Comparison of ENCODE assay signal across 26 mouse cellular contexts in genomic region chr7:125833471-125833870, GRCm38 (mm10).
DNase-seq lines count a peak whose midpoint lies in the region; ATAC-seq lines count a peak whose summit lies in the region.
"Had no signal": no experiment of that assay in that cellular context is flagged by ENCODE, and none has a peak within 500 bp of the region (broad histone marks: within the 10 kb centered on the region; RNA-seq: fewer than 3 reads in every experiment).

No protein-coding gene starts in this region.

- ATAC-seq in heart, embryonic 12.5 days (ENCODE audit: insufficient number of reproducible peaks, low FRiP score) = no peak
- ATAC-seq in embryonic facial prominence, embryonic 15.5 days (ENCODE audit: insufficient number of reproducible peaks, low FRiP score, low TSS enrichment, low read depth) = no peak
- ATAC-seq: activated CD4-positive, CD25-positive, alpha-beta regulatory T cell, adult 4 months; forebrain, embryonic 15.5 days; intestine, postnatal 0 days had no signal

- WGBS in heart, embryonic 12.5 days = 88% methylated on average over 2 of the region's 2 CpGs
- 61% methylated on average over 2 of the region's 2 CpGs for WGBS in embryonic facial prominence, embryonic 15.5 days

- H3K4me3 ChIP-seq in heart, embryonic 12.5 days = no peak overlapping the region
- H3K4me3 ChIP-seq in embryonic facial prominence, embryonic 15.5 days (replicated peaks) = no peak overlapping the region
- H3K4me3 ChIP-seq: embryonic facial prominence, embryonic 13.5 days; forebrain, embryonic 12.5 days; forebrain, embryonic 15.5 days; hindbrain, embryonic 12.5 days; hindbrain, embryonic 15.5 days had no signal

- no peaks in the 10 kb centered on the region for H3K27me3 ChIP-seq in heart, embryonic 12.5 days (replicated peaks)
- no peaks in the 10 kb centered on the region for H3K27me3 ChIP-seq in embryonic facial prominence, embryonic 15.5 days
- H3K27me3 ChIP-seq: embryonic facial prominence, embryonic 13.5 days; forebrain, embryonic 12.5 days; forebrain, embryonic 15.5 days; hindbrain, embryonic 12.5 days; hindbrain, embryonic 15.5 days had no signal

- intact Hi-C loops in heart, postnatal 25 days (cut with DNase I) = no loop called here
- intact Hi-C loops in gastrocnemius, postnatal 14 days (cut with DNase I; ENCODE audit: low total_unique reads) = no loop called here

- 0 out of 2 replicates have a peak overlapping the region, but pooled peaks have one; percentile 1 for H3K4me2 ChIP-seq in heart, embryonic 12.5 days
- H3K4me2 ChIP-seq in embryonic facial prominence, embryonic 15.5 days (replicated peaks) = no peak overlapping the region
- H3K4me2 ChIP-seq: embryonic facial prominence, embryonic 13.5 days; forebrain, embryonic 12.5 days; forebrain, embryonic 15.5 days; heart, embryonic 11.5 days; hindbrain, embryonic 12.5 days; hindbrain, embryonic 15.5 days had no signal

- no peaks in the 10 kb centered on the region for H3K9me3 ChIP-seq in heart, embryonic 12.5 days (replicated peaks)
- H3K9me3 ChIP-seq in embryonic facial prominence, embryonic 15.5 days (replicated peaks) = no peaks in the 10 kb centered on the region
- H3K9me3 ChIP-seq: embryonic facial prominence, embryonic 13.5 days; forebrain, embryonic 12.5 days; forebrain, embryonic 15.5 days; hindbrain, embryonic 12.5 days; hindbrain, embryonic 15.5 days had no signal

- H3K4me1 ChIP-seq in heart, embryonic 12.5 days (replicated peaks) = peaks cover 68% of the 10 kb centered on the region
- peaks cover 45% of the 10 kb centered on the region for H3K4me1 ChIP-seq in embryonic facial prominence, embryonic 15.5 days

- H3K27ac ChIP-seq in heart, embryonic 12.5 days (ENCODE audit: poor library complexity, severe bottlenecking) = peak overlapping the region; percentile 42; the same call in 1 of the 2 replicates
- peak overlapping the region; percentile 4; the same call in 1 of the 2 replicates for H3K27ac ChIP-seq in embryonic facial prominence, embryonic 15.5 days (replicated peaks)
- H3K27ac ChIP-seq: forebrain, embryonic 12.5 days; forebrain, embryonic 15.5 days; hindbrain, embryonic 12.5 days; hindbrain, embryonic 15.5 days had no signal

- H3K9ac ChIP-seq in heart, embryonic 12.5 days = no peak overlapping the region
- H3K9ac ChIP-seq in embryonic facial prominence, embryonic 15.5 days = no peak overlapping the region
- H3K9ac ChIP-seq: embryonic facial prominence, embryonic 13.5 days; forebrain, embryonic 12.5 days; forebrain, embryonic 15.5 days; hindbrain, embryonic 12.5 days; hindbrain, embryonic 15.5 days had no signal

- peaks cover 10% of the 10 kb centered on the region; the same call in 1 of the 2 replicates for H3K36me3 ChIP-seq in heart, embryonic 12.5 days
- no peaks in the 10 kb centered on the region for H3K36me3 ChIP-seq in embryonic facial prominence, embryonic 15.5 days
- H3K36me3 ChIP-seq: forebrain, embryonic 15.5 days; hindbrain, embryonic 15.5 days had no signal

- DNase-seq in adrenal gland, adult (ENCODE audit: inconsistent age in 2 of 2, low spot score in 1 of 2) = peak; percentile 22 to 72
- DNase-seq in adrenal gland, adult 2 months = no peak
- no peak for DNase-seq in heart, postnatal 25 days (ENCODE audit: low spot score)
- DNase-seq in 3T3-L1 (ENCODE audit: low read depth, low spot score) = peak; percentile 8
- DNase-seq in gastrocnemius, postnatal 14 days = no peak
- no peak for DNase-seq in lung, postnatal 4 days
- DNase-seq: adrenal gland, postnatal 14 days; B cell, adult 2 months; cerebellum, adult 11 months; cerebellum, adult 2 months; cerebellum, adult 9-11 months; cerebellum, postnatal 25 days; gastrocnemius, postnatal 10 days; heart, adult 18-20 months; heart, postnatal 14 days; kidney, adult 2 months had no signal

Comparison
In these comparisons a context has a peak if more than half of its experiments do, and no peak if none do; other contexts are left out.
1. DNase-seq: peak in adrenal gland, adult (2 of 2) and 3T3-L1 (single experiment); none in adrenal gland, adult 2 months (single experiment), heart, postnatal 25 days (single experiment), gastrocnemius, postnatal 14 days (single experiment) and lung, postnatal 4 days (0 of 2).